Mouse (Mus musculus) E14TG2a.4 (cell line): Measurements from ENCODE around the gene Adgrl2.

ENCODE experiments used
- H3K27me3 ChIP-seq: 2 replicates; pipeline ENCODE4 v1.6.1; 2014; ENCODE audit warnings: low read length, control low read depth; ENCODE audit not compliant: insufficient read depth
- H3K36me3 ChIP-seq: 2 replicates; pipeline ENCODE4 v1.6.1; 2014; ENCODE audit warnings: low read length, control low read depth; ENCODE audit not compliant: insufficient read depth
- H3K4me1 ChIP-seq: replicated peaks from 2 replicates; pipeline ENCODE4 v1.6.1; 2014; ENCODE audit warnings: low read depth, low read length, control low read depth
- H3K4me3 ChIP-seq: replicated peaks from 2 replicates; pipeline ENCODE4 v1.5.1; 2014; ENCODE audit warnings: mild to moderate bottlenecking, low read length
- H3K9me3 ChIP-seq: 2 replicates; pipeline ENCODE4 v1.6.1; 2014; ENCODE audit warnings: low read length, control low read depth
- CTCF ChIP-seq: conservative IDR thresholded peaks from 2 replicates; pipeline ENCODE4 v1.5.1; 2014; ENCODE audit warnings: low read length
- NANOG ChIP-seq: IDR thresholded peaks from 2 replicates; pipeline ENCODE4 v1.6.1; 2014; ENCODE audit warnings: borderline replicate concordance, low read length, mixed read lengths
- POU5F1 ChIP-seq: IDR thresholded peaks from 2 replicates; pipeline ENCODE4 v1.6.1; 2014; ENCODE audit warnings: low read length, borderline replicate concordance

The Adgrl2 gene

DNA sequence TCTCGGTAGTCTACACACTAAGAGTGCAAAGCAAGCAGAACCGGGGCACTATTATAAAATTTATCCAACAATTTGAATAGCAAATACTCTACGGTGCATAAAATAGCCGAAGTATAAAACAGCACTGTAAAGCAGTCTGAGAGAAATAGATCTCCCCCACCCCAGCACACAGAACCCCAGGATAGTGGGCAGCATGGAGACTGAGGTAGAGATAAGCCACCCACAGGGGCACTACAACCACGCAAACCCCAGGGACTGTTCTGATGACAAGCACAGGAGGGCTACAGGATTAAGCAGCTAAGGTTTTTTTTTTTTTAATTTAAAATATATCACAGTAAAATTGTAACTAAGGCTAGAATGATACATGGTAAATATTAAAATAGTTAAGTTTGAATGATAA is 123.7 kb downstream of the Adgrl2 start:
- Histone ChIP-seq H3K4me3 (no peak overlapping the region), H3K4me1 (0 out of 2 replicates have a peak, but pooled peaks cover 4% of the 10 kb centered on the region), H3K27me3 (no peaks in the 10 kb centered on the region), H3K36me3 (no peaks in the 10 kb centered on the region), H3K9me3 (no peaks in the 10 kb centered on the region)
- TF ChIP-seq CTCF, result no peak
- TF ChIP-seq NANOG, result no peak
- TF ChIP-seq POU5F1, result no peak

DNA sequence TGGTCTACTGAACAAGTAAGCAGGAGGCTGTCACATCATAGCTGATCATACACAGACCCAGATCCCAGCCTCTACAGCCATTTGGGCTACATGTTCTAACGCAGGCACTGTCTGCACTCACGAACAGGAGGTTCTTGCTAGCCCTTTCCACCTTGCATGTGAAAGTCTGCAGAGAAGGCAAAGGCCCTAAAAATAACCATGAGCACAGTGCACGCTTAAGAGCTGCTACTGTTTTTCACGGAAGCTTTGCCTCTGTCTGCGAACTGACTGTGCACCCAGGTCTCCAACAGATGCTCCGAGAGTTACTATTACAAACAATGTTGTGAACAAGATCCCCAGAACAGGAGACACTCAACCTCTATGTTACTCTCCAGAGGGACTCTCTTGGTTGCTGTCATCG is 124.3 kb downstream of the Adgrl2 start:
- Histone ChIP-seq H3K4me3 (no peak overlapping the region), H3K27me3 (no peaks in the 10 kb centered on the region)

GRCm38 (mm10) chr3:148865234-148865633 is 125.1 kb downstream of the Adgrl2 start:
- Histone ChIP-seq H3K4me1 (0 out of 2 replicates have a peak, but pooled peaks cover 4% of the 10 kb centered on the region), H3K4me3 (no peak overlapping the region), H3K36me3 (no peaks in the 10 kb centered on the region), H3K27me3 (no peaks in the 10 kb centered on the region), H3K9me3 (no peaks in the 10 kb centered on the region)
- TF ChIP-seq NANOG (no peak), POU5F1 (no peak), CTCF (no peak)

More for the DNA sequence above, 124.3 kb downstream of the Adgrl2 start:
- 0 out of 2 replicates have a peak, but pooled peaks cover 4% of the 10 kb centered on the region for H3K4me1 ChIP-seq
- no peaks in the 10 kb centered on the region for H3K9me3 ChIP-seq
- no peaks in the 10 kb centered on the region for H3K36me3 ChIP-seq
- TF ChIP-seq POU5F1 (no peak), CTCF (no peak), NANOG (no peak)

GRCm38 (mm10) chr3:148861860-148862259 is 128.5 kb downstream of the Adgrl2 start:
- Histone ChIP-seq H3K36me3 (peaks cover 10% of the 10 kb centered on the region; the same call in 1 of the 2 replicates), H3K4me1 (no peaks in the 10 kb centered on the region), H3K9me3 (no peaks in the 10 kb centered on the region), H3K27me3 (no peaks in the 10 kb centered on the region), H3K4me3 (no peak overlapping the region)
- TF ChIP-seq NANOG (no peak), POU5F1 (no peak)

DNA sequence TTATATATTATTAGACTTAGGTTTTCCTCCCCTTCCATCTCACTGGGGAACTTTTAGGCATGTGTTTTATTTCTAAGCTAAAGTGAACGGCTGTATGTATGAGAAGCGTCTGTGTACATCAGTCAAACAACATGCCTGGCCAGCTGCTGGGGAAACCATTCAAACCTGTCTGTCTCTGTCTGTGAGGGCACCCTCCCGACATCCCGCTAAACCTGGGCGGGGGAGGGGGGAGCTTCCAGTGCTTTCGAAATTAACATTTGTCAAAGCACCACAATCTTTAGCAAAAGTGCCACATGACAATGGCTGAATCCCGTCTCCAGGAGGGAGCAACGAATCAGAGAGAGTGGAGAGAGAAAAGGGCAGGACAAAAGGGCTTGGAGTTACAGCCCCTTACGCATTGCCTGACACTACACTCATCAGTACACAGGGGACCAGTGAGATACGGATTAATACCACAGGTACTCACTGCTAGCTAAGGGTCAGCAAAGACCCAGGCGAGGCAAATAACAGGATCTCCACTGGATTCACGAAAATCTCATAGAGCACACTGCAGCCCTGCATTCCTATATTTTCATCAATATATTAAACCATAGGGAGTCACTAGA is 135.9 kb downstream of the Adgrl2 start:
- no peaks in the 10 kb centered on the region for H3K9me3 ChIP-seq
- no peaks in the 10 kb centered on the region for H3K27me3 ChIP-seq
- H3K4me3 ChIP-seq, result no peak overlapping the region
- peaks cover 10% of the 10 kb centered on the region; the same call in 1 of the 2 replicates for H3K36me3 ChIP-seq
- peaks cover 11% of the 10 kb centered on the region for H3K4me1 ChIP-seq
- TF ChIP-seq POU5F1, result no peak
- TF ChIP-seq NANOG, result no peak
- TF ChIP-seq CTCF, result no peak

DNA sequence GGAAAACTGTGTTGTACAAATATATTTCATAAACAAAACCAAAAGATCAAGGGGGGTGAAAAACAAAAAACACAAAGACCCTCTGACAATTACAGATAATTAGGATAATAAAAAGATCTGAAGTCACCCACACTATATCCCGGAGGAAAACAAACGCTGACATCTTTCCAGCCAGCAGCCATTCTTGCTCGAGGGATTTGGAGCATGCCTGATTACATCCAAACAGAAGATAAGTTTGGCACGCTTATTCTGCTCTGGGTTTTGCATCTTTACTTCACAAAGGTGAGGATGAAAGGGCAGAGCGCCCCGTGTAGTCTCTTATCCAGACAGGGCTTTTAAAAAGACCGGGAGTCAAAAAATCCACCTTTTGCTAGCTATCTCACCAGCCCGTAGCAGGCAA is 137.0 kb downstream of the Adgrl2 start:
- peaks cover 13% of the 10 kb centered on the region for H3K4me1 ChIP-seq
- H3K9me3 ChIP-seq, result no peaks in the 10 kb centered on the region
- H3K36me3 ChIP-seq, result 0 out of 2 replicates have a peak, but pooled peaks cover 4% of the 10 kb centered on the region
- no peaks in the 10 kb centered on the region for H3K27me3 ChIP-seq
- no peak overlapping the region for H3K4me3 ChIP-seq
- TF ChIP-seq CTCF (no peak), POU5F1 (no peak), NANOG (no peak)

GRCm38 (mm10) chr3:148852556-148852955 is 137.8 kb downstream of the Adgrl2 start:
- peaks cover 18% of the 10 kb centered on the region for H3K4me1 ChIP-seq
- no peaks in the 10 kb centered on the region for H3K27me3 ChIP-seq
- TF ChIP-seq NANOG (no peak), CTCF (no peak), POU5F1 (no peak)
- H3K4me3 ChIP-seq, result no peak overlapping the region
- H3K36me3 ChIP-seq, result no peaks in the 10 kb centered on the region
- H3K9me3 ChIP-seq, result no peaks in the 10 kb centered on the region

- peaks cover 18% of the 10 kb centered on the region for H3K4me1 ChIP-seq
- no peaks in the 10 kb centered on the region for H3K9me3 ChIP-seq
- peaks cover 3% of the 10 kb centered on the region; the same call in 1 of the 2 replicates for H3K36me3 ChIP-seq
- no peaks in the 10 kb centered on the region for H3K27me3 ChIP-seq
- TF ChIP-seq CTCF (no peak), POU5F1 (no peak), NANOG (no peak)
- no peak overlapping the region for H3K4me3 ChIP-seq
Measured at GRCm38 (mm10) chr3:148850821-148851220, 139.5 kb downstream of the Adgrl2 start.

- Histone ChIP-seq H3K9me3 (no peaks in the 10 kb centered on the region), H3K4me1 (peaks cover 12% of the 10 kb centered on the region), H3K36me3 (peaks cover 3% of the 10 kb centered on the region; the same call in 1 of the 2 replicates), H3K4me3 (no peak overlapping the region), H3K27me3 (no peaks in the 10 kb centered on the region)
- TF ChIP-seq POU5F1 (no peak), CTCF (no peak), NANOG (no peak)
Measured at GRCm38 (mm10) chr3:148848366-148848765, 142.0 kb downstream of the Adgrl2 start.
